Mouse (Mus musculus): Measurements from ENCODE around the gene Fbxo41. TPM values are rescaled to one million over a fixed set of nuclear protein-coding genes. Genes with fewer than 3 reads are reported as not detected.

Gene Fbxo41
- polyA plus RNA-seq, 1 experiment = 0.43 TPM

- no peak overlapping the region for H3K4me3 ChIP-seq (ENCODE audit: low read depth, low read length)
- no peaks in the 10 kb centered on the region for H3K9me3 ChIP-seq (replicated peaks; ENCODE audit: control insufficient read depth, insufficient read depth, low read length, poor library complexity, severe bottlenecking)
- H3K27ac ChIP-seq (ENCODE audit: insufficient read depth, low read length) = no peak overlapping the region
- no peaks in the 10 kb centered on the region for H3K27me3 ChIP-seq (ENCODE audit: control insufficient read depth, insufficient read depth, low read length, poor library complexity, severe bottlenecking)
- TF ChIP-seq CTCF (IDR thresholded peaks at IDR 0.05; ENCODE audit: low read depth, low read length) = no peak
- no peak for TF ChIP-seq POLR2A (IDR thresholded peaks at IDR 0.05; ENCODE audit: insufficient read depth, low read length)
- TF ChIP-seq EP300 (IDR thresholded peaks at IDR 0.05; ENCODE audit: insufficient read depth, low read depth, low read length) = no peak
- H3K36me3 ChIP-seq (ENCODE audit: control insufficient read depth, insufficient read depth, low read length, poor library complexity, severe bottlenecking) = peaks cover 75% of the 10 kb centered on the region
- no peaks in the 10 kb centered on the region for H3K4me1 ChIP-seq (ENCODE audit: control insufficient read depth, insufficient read depth, low read length)
- H3K9ac ChIP-seq (ENCODE audit: low read depth, poor library complexity, severe bottlenecking) = no peak overlapping the region
These were observed 37.4 kb downstream of the Fbxo41 start for GRCm38 (mm10) chr6:85465381-85465780.

GRCm38 (mm10) chr6:85459621-85460020, 43.2 kb downstream of the Fbxo41 start:
- Histone ChIP-seq H3K4me1 (ENCODE audit: control insufficient read depth, insufficient read depth, low read length) (no peaks in the 10 kb centered on the region), H3K9me3 (replicated peaks; ENCODE audit: control insufficient read depth, insufficient read depth, low read length, poor library complexity, severe bottlenecking) (no peaks in the 10 kb centered on the region), H3K27me3 (ENCODE audit: control insufficient read depth, insufficient read depth, low read length, poor library complexity, severe bottlenecking) (no peaks in the 10 kb centered on the region), H3K36me3 (ENCODE audit: control insufficient read depth, insufficient read depth, low read length, poor library complexity, severe bottlenecking) (peaks cover 67% of the 10 kb centered on the region), H3K27ac (ENCODE audit: insufficient read depth, low read length) (no peak overlapping the region), H3K4me3 (ENCODE audit: low read depth, low read length) (no peak overlapping the region), H3K9ac (ENCODE audit: low read depth, poor library complexity, severe bottlenecking) (no peak overlapping the region)
- TF ChIP-seq CTCF (IDR thresholded peaks at IDR 0.05; ENCODE audit: low read depth, low read length) (no peak), EP300 (IDR thresholded peaks at IDR 0.05; ENCODE audit: insufficient read depth, low read depth, low read length) (no peak), POLR2A (IDR thresholded peaks at IDR 0.05; ENCODE audit: insufficient read depth, low read length) (no peak)

GRCm38 (mm10) chr6:85452816-85453215, 50.0 kb downstream of the Fbxo41 start:
- peaks cover 2% of the 10 kb centered on the region for H3K4me1 ChIP-seq (ENCODE audit: control insufficient read depth, insufficient read depth, low read length)
- no peaks in the 10 kb centered on the region for H3K9me3 ChIP-seq (replicated peaks; ENCODE audit: control insufficient read depth, insufficient read depth, low read length, poor library complexity, severe bottlenecking)
- H3K27ac ChIP-seq (ENCODE audit: insufficient read depth, low read length) = no peak overlapping the region
- no peaks in the 10 kb centered on the region for H3K27me3 ChIP-seq (ENCODE audit: control insufficient read depth, insufficient read depth, low read length, poor library complexity, severe bottlenecking)
- H3K36me3 ChIP-seq (ENCODE audit: control insufficient read depth, insufficient read depth, low read length, poor library complexity, severe bottlenecking) = peaks cover 14% of the 10 kb centered on the region
- TF ChIP-seq EP300 (IDR thresholded peaks at IDR 0.05; ENCODE audit: insufficient read depth, low read depth, low read length) (no peak), CTCF (IDR thresholded peaks at IDR 0.05; ENCODE audit: low read depth, low read length) (no peak), POLR2A (IDR thresholded peaks at IDR 0.05; ENCODE audit: insufficient read depth, low read length) (no peak)
- H3K9ac ChIP-seq (ENCODE audit: low read depth, poor library complexity, severe bottlenecking) = peak overlapping the region; percentile 83
- peak overlapping the region; percentile 89 for H3K4me3 ChIP-seq (ENCODE audit: low read depth, low read length)

GRCm38 (mm10) chr6:85452411-85452665, 50.5 kb downstream of the Fbxo41 start:
- H3K9me3 ChIP-seq (replicated peaks; ENCODE audit: control insufficient read depth, insufficient read depth, low read length, poor library complexity, severe bottlenecking) = no peaks in the 10 kb centered on the region
- H3K4me3 ChIP-seq (ENCODE audit: low read depth, low read length) = peak overlapping the region; percentile 89
- no peak overlapping the region for H3K27ac ChIP-seq (ENCODE audit: insufficient read depth, low read length)
- TF ChIP-seq CTCF (IDR thresholded peaks at IDR 0.05; ENCODE audit: low read depth, low read length) (no peak), EP300 (IDR thresholded peaks at IDR 0.05; ENCODE audit: insufficient read depth, low read depth, low read length) (no peak), POLR2A (IDR thresholded peaks at IDR 0.05; ENCODE audit: insufficient read depth, low read length) (no peak)
- no peaks in the 10 kb centered on the region for H3K27me3 ChIP-seq (ENCODE audit: control insufficient read depth, insufficient read depth, low read length, poor library complexity, severe bottlenecking)
- H3K4me1 ChIP-seq (ENCODE audit: control insufficient read depth, insufficient read depth, low read length) = peaks cover 2% of the 10 kb centered on the region
- H3K36me3 ChIP-seq (ENCODE audit: control insufficient read depth, insufficient read depth, low read length, poor library complexity, severe bottlenecking) = peaks cover 9% of the 10 kb centered on the region
- peak overlapping the region; percentile 83 for H3K9ac ChIP-seq (ENCODE audit: low read depth, poor library complexity, severe bottlenecking)

- H3K36me3 ChIP-seq (ENCODE audit: control insufficient read depth, insufficient read depth, low read length, poor library complexity, severe bottlenecking) = peaks cover 9% of the 10 kb centered on the region
- peaks cover 2% of the 10 kb centered on the region for H3K4me1 ChIP-seq (ENCODE audit: control insufficient read depth, insufficient read depth, low read length)
- H3K27ac ChIP-seq (ENCODE audit: insufficient read depth, low read length) = peak within 1 kb of the TSS; percentile 58
- TF ChIP-seq POLR2A (IDR thresholded peaks at IDR 0.05; ENCODE audit: insufficient read depth, low read length) (peak; percentile 91), EP300 (IDR thresholded peaks at IDR 0.05; ENCODE audit: insufficient read depth, low read depth, low read length) (0 out of 2 replicates have a peak, but pooled peaks have one; percentile 37), CTCF (IDR thresholded peaks at IDR 0.05; ENCODE audit: low read depth, low read length) (no peak)
- H3K27me3 ChIP-seq (ENCODE audit: control insufficient read depth, insufficient read depth, low read length, poor library complexity, severe bottlenecking) = no peaks in the 10 kb centered on the region
- no peaks in the 10 kb centered on the region for H3K9me3 ChIP-seq (replicated peaks; ENCODE audit: control insufficient read depth, insufficient read depth, low read length, poor library complexity, severe bottlenecking)
- peak within 1 kb of the TSS; percentile 83 for H3K9ac ChIP-seq (ENCODE audit: low read depth, poor library complexity, severe bottlenecking)
- H3K4me3 ChIP-seq (ENCODE audit: low read depth, low read length) = peak within 1 kb of the TSS; percentile 97
These were observed 51.0 kb downstream of the Fbxo41 start, which contains the start of gene Pradc1 for GRCm38 (mm10) chr6:85451664-85452410. Pradc1 (minus strand) TSS chr6:85451970.

Measured in ES-Bruce4 (cell line).